Mouse (Mus musculus): Measurements from ENCODE around the gene Afap1l2.

Gene Afap1l2

GRCm38 (mm10) chr19:56976962-56977948, 30.8 kb downstream of the Afap1l2 start:
- in situ Hi-C loops (cut with MboI, MseI) = no loop called here

- in situ Hi-C loops (cut with MboI, MseI) = no loop called here
Observed at GRCm38 (mm10) chr19:56976515-56976914, 31.5 kb downstream of the Afap1l2 start.

GRCm38 (mm10) chr19:56975502-56975901, 32.5 kb downstream of the Afap1l2 start:
- in situ Hi-C loops (cut with MboI, MseI) = no loop called here

- in situ Hi-C loops (cut with MboI, MseI) = no loop called here
Observed at GRCm38 (mm10) chr19:56974159-56974558, 33.9 kb downstream of the Afap1l2 start.

GRCm38 (mm10) chr19:56972768-56973167, 35.3 kb downstream of the Afap1l2 start:
- in situ Hi-C loops (cut with MboI, MseI) = no loop called here

- in situ Hi-C loops (cut with MboI, MseI) = no loop called here
Observed at GRCm38 (mm10) chr19:56971347-56971746, 36.7 kb downstream of the Afap1l2 start.

GRCm38 (mm10) chr19:56963876-56964275, 44.2 kb downstream of the Afap1l2 start:
- in situ Hi-C loops (cut with MboI, MseI) = no loop called here

GRCm38 (mm10) chr19:56959601-56960000, 48.4 kb downstream of the Afap1l2 start:
- in situ Hi-C loops (cut with MboI, MseI) = no loop called here

- in situ Hi-C loops (cut with MboI, MseI) = no loop called here
Observed at GRCm38 (mm10) chr19:56959057-56959456, 49.0 kb downstream of the Afap1l2 start.

- in situ Hi-C loops (cut with MboI, MseI) = no loop called here
Observed at GRCm38 (mm10) chr19:56958582-56959021, 49.4 kb downstream of the Afap1l2 start.

GRCm38 (mm10) chr19:56958011-56958410, 50.0 kb downstream of the Afap1l2 start:
- in situ Hi-C loops (cut with MboI, MseI) = no loop called here

- in situ Hi-C loops (cut with MboI, MseI) = no loop called here
Observed at GRCm38 (mm10) chr19:56955568-56956513, 52.2 kb downstream of the Afap1l2 start.

- in situ Hi-C loops (cut with MboI, MseI) = no loop called here
Observed at GRCm38 (mm10) chr19:56954857-56955256, 53.2 kb downstream of the Afap1l2 start.

GRCm38 (mm10) chr19:56953856-56954255, 54.2 kb downstream of the Afap1l2 start:
- in situ Hi-C loops (cut with MboI, MseI) = no loop called here

GRCm38 (mm10) chr19:56950818-56951217, 57.2 kb downstream of the Afap1l2 start:
- in situ Hi-C loops (cut with MboI, MseI) = no loop called here

GRCm38 (mm10) chr19:56949868-56950267, 58.2 kb downstream of the Afap1l2 start:
- in situ Hi-C loops (cut with MboI, MseI) = no loop called here

- in situ Hi-C loops (cut with MboI, MseI) = no loop called here
Observed at GRCm38 (mm10) chr19:56947971-56948610, 59.9 kb downstream of the Afap1l2 start.

GRCm38 (mm10) chr19:56946727-56947126, 61.3 kb downstream of the Afap1l2 start:
- in situ Hi-C loops (cut with MboI, MseI) = no loop called here

- in situ Hi-C loops (cut with MboI, MseI) = no loop called here
Observed at GRCm38 (mm10) chr19:56946277-56946676, 61.8 kb downstream of the Afap1l2 start.

- in situ Hi-C loops (cut with MboI, MseI) = no loop called here
Observed at GRCm38 (mm10) chr19:56945621-56946020, 62.4 kb downstream of the Afap1l2 start.

- in situ Hi-C loops (cut with MboI, MseI) = no loop called here
Observed at GRCm38 (mm10) chr19:56944826-56945225, 63.2 kb downstream of the Afap1l2 start.

All from regulatory T cell (primary cell).